Mouse (Mus musculus): ENCODE measurements around the gene D5Ertd579e.

DNA sequence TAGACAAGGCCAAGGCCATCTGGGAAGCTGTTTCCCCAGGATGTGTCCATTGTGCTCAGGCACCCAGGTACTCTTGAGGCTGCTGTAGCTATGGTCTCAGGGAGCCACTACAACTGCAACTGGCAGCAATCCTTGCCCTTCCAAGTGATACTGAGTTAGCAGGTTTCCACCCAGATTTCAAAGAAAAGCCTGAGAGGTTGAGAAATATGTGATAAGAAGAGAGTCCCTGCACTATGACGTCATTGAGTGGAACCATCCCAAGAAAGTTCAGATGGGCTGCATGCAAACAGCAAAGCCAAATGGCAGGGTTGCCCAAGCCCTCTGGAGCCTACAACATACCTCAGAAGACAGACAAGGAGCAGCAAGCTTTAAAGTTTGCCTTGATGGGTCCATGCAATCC, 4.4 kb downstream of the D5Ertd579e start:
- no peak for TF ChIP-seq POLR2A (IDR thresholded peaks at IDR 0.05; ENCODE audit: borderline replicate concordance, control insufficient read depth, low read depth, low read length)
- no peak for TF ChIP-seq CTCF (IDR thresholded peaks at IDR 0.05; ENCODE audit: control insufficient read depth, insufficient read depth, low read length)

Measured in bone marrow, adult 2 months (tissue).